Mouse (Mus musculus) hindbrain, embryonic 15.5 days (tissue): ENCODE data around the gene Slc25a19. TPM values are rescaled to one million over a fixed set of nuclear protein-coding genes. Genes with fewer than 3 reads are reported as not detected.

Experiments
- ATAC-seq: fragments of 200-750 bp; cut with Nextera tagmentation; 2 replicates; pipeline ENCODE4 v1.8.0; 2017; ENCODE audit warnings: low read depth, moderate number of reproducible peaks, moderate TSS enrichment; ENCODE audit not compliant: low FRiP score
- H3K27ac ChIP-seq: fragments of 300-500 bp; sonication (generic); replicated peaks from 2 replicates; pipeline ENCODE4 v1.5.1; 2015; ENCODE audit warnings: mild to moderate bottlenecking, inconsistent platforms
- H3K27me3 ChIP-seq: fragments of 300-500 bp; sonication (generic); 2 replicates; pipeline ENCODE4 v1.6.1; 2015; ENCODE audit warnings: control low read depth, inconsistent platforms
- H3K36me3 ChIP-seq: fragments of 300-500 bp; sonication (generic); 2 replicates; pipeline ENCODE4 v1.6.1; 2015; ENCODE audit warnings: control low read depth, inconsistent platforms
- H3K4me1 ChIP-seq: fragments of 300-500 bp; sonication (generic); replicated peaks from 2 replicates; pipeline ENCODE4 v1.6.1; 2015; ENCODE audit warnings: control low read depth, inconsistent platforms
- H3K4me2 ChIP-seq: fragments of 300-500 bp; sonication (generic); 2 replicates; pipeline ENCODE4 v1.6.1; 2015; ENCODE audit warnings: moderate library complexity, mild to moderate bottlenecking, inconsistent platforms
- H3K4me3 ChIP-seq: fragments of 300-500 bp; sonication (generic); 2 replicates; pipeline ENCODE4 v1.5.1; 2015; ENCODE audit warnings: mild to moderate bottlenecking, inconsistent platforms
- H3K9ac ChIP-seq: fragments of 300-500 bp; sonication (generic); 2 replicates; pipeline ENCODE4 v1.6.1; 2015; ENCODE audit warnings: inconsistent platforms
- H3K9me3 ChIP-seq: fragments of 300-500 bp; sonication (generic); 2 replicates; pipeline ENCODE4 v1.6.1; 2016; ENCODE audit warnings: control low read depth, inconsistent platforms
- WGBS: fragments of 180-500 bp; shearing (Covaris S2); methylation state at CpG from one replicate; pipeline ENCODE4 v1.1.7; 2015; 5-methylcytosine and 5-hydroxymethylcytosine counted together
- polyA plus RNA-seq: library from polyadenylated mRNA; unstranded; fragments of >200 nt; fragmentation: Nextera tagmentation; extraction: Ambion mirVana; gene quantifications from 2 replicates; pipeline ENCODE4 v1.2.1, GENCODE M21; 2015

Gene Slc25a19
- polyA plus RNA-seq, 1 experiment from 2014 or later = 47.1 TPM

- 92% methylated on average over 4 of the region's 4 CpGs for WGBS
- H3K9ac ChIP-seq = no peak overlapping the region
Measured at GRCm38 (mm10) chr11:115639540-115639939, 11.4 kb upstream of the Slc25a19 start.

GRCm38 (mm10) chr11:115638498-115639409 is 10.7 kb upstream of the Slc25a19 start:
- 84% methylated on average over 5 of the region's 5 CpGs for WGBS
- no peak for ATAC-seq
- no peak overlapping the region for H3K4me3 ChIP-seq

More at GRCm38 (mm10) chr11:115639540-115639939, 11.4 kb upstream of the Slc25a19 start:
- no peak overlapping the region for H3K27ac ChIP-seq
- no peaks in the 10 kb centered on the region for H3K9me3 ChIP-seq
- no peak overlapping the region for H3K4me2 ChIP-seq
- H3K27me3 ChIP-seq = no peaks in the 10 kb centered on the region
- no peak for ATAC-seq
- no peak overlapping the region for H3K4me3 ChIP-seq
- H3K4me1 ChIP-seq = no peaks in the 10 kb centered on the region
- H3K36me3 ChIP-seq = no peaks in the 10 kb centered on the region

GRCm38 (mm10) chr11:115636960-115637359 is 8.9 kb upstream of the Slc25a19 start:
- no peaks in the 10 kb centered on the region for H3K27me3 ChIP-seq
- no peak for ATAC-seq
- 83% methylated on average over 3 of the region's 3 CpGs for WGBS

More at GRCm38 (mm10) chr11:115638498-115639409, 10.7 kb upstream of the Slc25a19 start:
- H3K4me1 ChIP-seq = no peaks in the 10 kb centered on the region
- H3K9ac ChIP-seq = no peak overlapping the region
- no peaks in the 10 kb centered on the region for H3K27me3 ChIP-seq
- H3K36me3 ChIP-seq = no peaks in the 10 kb centered on the region
- H3K4me2 ChIP-seq = no peak overlapping the region
- no peaks in the 10 kb centered on the region for H3K9me3 ChIP-seq
- H3K27ac ChIP-seq = no peak overlapping the region

GRCm38 (mm10) chr11:115635484-115635883 is 7.4 kb upstream of the Slc25a19 start:
- Histone ChIP-seq H3K9me3 (no peaks in the 10 kb centered on the region), H3K9ac (no peak overlapping the region), H3K27ac (no peak overlapping the region), H3K4me1 (no peaks in the 10 kb centered on the region), H3K36me3 (no peaks in the 10 kb centered on the region), H3K4me2 (no peak overlapping the region), H3K4me3 (no peak overlapping the region), H3K27me3 (no peaks in the 10 kb centered on the region)
- WGBS = 72% methylated on average over 8 of the region's 8 CpGs
- ATAC-seq = no peak

More at GRCm38 (mm10) chr11:115636960-115637359, 8.9 kb upstream of the Slc25a19 start:
- no peak overlapping the region for H3K27ac ChIP-seq
- no peak overlapping the region for H3K9ac ChIP-seq
- H3K4me3 ChIP-seq = no peak overlapping the region
- H3K4me1 ChIP-seq = no peaks in the 10 kb centered on the region
- no peaks in the 10 kb centered on the region for H3K9me3 ChIP-seq
- H3K36me3 ChIP-seq = no peaks in the 10 kb centered on the region
- no peak overlapping the region for H3K4me2 ChIP-seq

GRCm38 (mm10) chr11:115635041-115635440 is 6.9 kb upstream of the Slc25a19 start:
- H3K9ac ChIP-seq = no peak overlapping the region
- no peaks in the 10 kb centered on the region for H3K9me3 ChIP-seq
- no peaks in the 10 kb centered on the region for H3K27me3 ChIP-seq
- no peak for ATAC-seq
- 91% methylated on average over 8 of the region's 8 CpGs for WGBS
- H3K36me3 ChIP-seq = no peaks in the 10 kb centered on the region
- H3K27ac ChIP-seq = no peak overlapping the region
- no peaks in the 10 kb centered on the region for H3K4me1 ChIP-seq
- H3K4me3 ChIP-seq = no peak overlapping the region
- H3K4me2 ChIP-seq = no peak overlapping the region

GRCm38 (mm10) chr11:115634109-115634508 is 6.0 kb upstream of the Slc25a19 start:
- WGBS = 81% methylated on average over 4 of the region's 4 CpGs

GRCm38 (mm10) chr11:115632862-115633261 is 4.8 kb upstream of the Slc25a19 start:
- Histone ChIP-seq H3K9me3 (no peaks in the 10 kb centered on the region), H3K4me1 (peaks cover 5% of the 10 kb centered on the region; the same call in 1 of the 2 replicates), H3K4me2 (no peak overlapping the region), H3K27me3 (no peaks in the 10 kb centered on the region), H3K27ac (no peak overlapping the region), H3K9ac (no peak overlapping the region), H3K36me3 (no peaks in the 10 kb centered on the region), H3K4me3 (no peak overlapping the region)
- WGBS = 83% methylated on average over 10 of the region's 10 CpGs
- no peak for ATAC-seq

More at GRCm38 (mm10) chr11:115634109-115634508, 6.0 kb upstream of the Slc25a19 start:
- no peak overlapping the region for H3K9ac ChIP-seq
- no peaks in the 10 kb centered on the region for H3K27me3 ChIP-seq
- H3K4me3 ChIP-seq = no peak overlapping the region
- H3K4me2 ChIP-seq = no peak overlapping the region
- no peaks in the 10 kb centered on the region for H3K4me1 ChIP-seq
- H3K36me3 ChIP-seq = no peaks in the 10 kb centered on the region
- H3K27ac ChIP-seq = no peak overlapping the region
- H3K9me3 ChIP-seq = no peaks in the 10 kb centered on the region
- no peak for ATAC-seq

GRCm38 (mm10) chr11:115632247-115632646 is 4.2 kb upstream of the Slc25a19 start:
- WGBS = 73% methylated on average over 7 of the region's 7 CpGs

GRCm38 (mm10) chr11:115631505-115631890 is 3.4 kb upstream of the Slc25a19 start:
- Histone ChIP-seq H3K9ac (no peak overlapping the region), H3K27me3 (no peaks in the 10 kb centered on the region), H3K4me1 (peaks cover 16% of the 10 kb centered on the region), H3K36me3 (no peaks in the 10 kb centered on the region), H3K9me3 (no peaks in the 10 kb centered on the region), H3K27ac (no peak overlapping the region), H3K4me3 (no peak overlapping the region), H3K4me2 (no peak overlapping the region)
- WGBS = 16% methylated on average over 3 of the region's 3 CpGs
- no peak for ATAC-seq

More at GRCm38 (mm10) chr11:115632247-115632646, 4.2 kb upstream of the Slc25a19 start:
- H3K27ac ChIP-seq = no peak overlapping the region
- no peak overlapping the region for H3K4me3 ChIP-seq
- H3K4me1 ChIP-seq = peaks cover 9% of the 10 kb centered on the region
- H3K27me3 ChIP-seq = no peaks in the 10 kb centered on the region
- H3K36me3 ChIP-seq = no peaks in the 10 kb centered on the region
- no peak overlapping the region for H3K9ac ChIP-seq
- no peak overlapping the region for H3K4me2 ChIP-seq
- H3K9me3 ChIP-seq = no peaks in the 10 kb centered on the region
- no peak for ATAC-seq

GRCm38 (mm10) chr11:115630532-115631504 is 2.7 kb upstream of the Slc25a19 start:
- WGBS = 50% methylated on average over 16 of the region's 16 CpGs
- H3K27ac ChIP-seq = no peak overlapping the region
- H3K4me3 ChIP-seq = no peak overlapping the region
- no peaks in the 10 kb centered on the region for H3K36me3 ChIP-seq
- ATAC-seq = no peak
- peaks cover 23% of the 10 kb centered on the region for H3K4me1 ChIP-seq
- H3K9me3 ChIP-seq = no peaks in the 10 kb centered on the region
- no peak overlapping the region for H3K9ac ChIP-seq
- H3K27me3 ChIP-seq = no peaks in the 10 kb centered on the region
- H3K4me2 ChIP-seq = no peak overlapping the region

- Histone ChIP-seq H3K27ac (no peak overlapping the region), H3K4me1 (peaks cover 23% of the 10 kb centered on the region), H3K36me3 (no peaks in the 10 kb centered on the region), H3K4me3 (no peak overlapping the region), H3K27me3 (no peaks in the 10 kb centered on the region), H3K4me2 (no peak overlapping the region), H3K9me3 (no peaks in the 10 kb centered on the region), H3K9ac (no peak overlapping the region)
- no peak for ATAC-seq
- 89% methylated on average over 13 of the region's 13 CpGs for WGBS
Measured at GRCm38 (mm10) chr11:115629734-115630531, 1.8 kb upstream of the Slc25a19 start.
